Mouse (Mus musculus) liver, embryonic 12.5 days (tissue): ENCODE data around the gene Srrm4. TPM values are rescaled to one million over a fixed set of nuclear protein-coding genes. Genes with fewer than 3 reads are reported as not detected.
A peak's percentile ranks its signal among the peaks of the same experiment; 100 is the strongest.

Source experiments
- ATAC-seq: fragments of 200-750 bp; cut with Nextera tagmentation; 2 replicates; pipeline ENCODE4 v1.8.0; 2017; ENCODE audit warnings: moderate number of reproducible peaks, mild to moderate bottlenecking, moderate library complexity
- H3K27ac ChIP-seq: fragments of 300-500 bp; sonication (generic); 2 replicates; pipeline ENCODE4 v1.5.1; 2016; ENCODE audit warnings: mild to moderate bottlenecking
- H3K27me3 ChIP-seq: fragments of 300-500 bp; sonication (generic); replicated peaks from 2 replicates; pipeline ENCODE4 v1.6.1; 2016; ENCODE audit warnings: mild to moderate bottlenecking, moderate library complexity
- H3K36me3 ChIP-seq: fragments of 300-500 bp; sonication (generic); 2 replicates; pipeline ENCODE4 v1.6.1; 2016; ENCODE audit warnings: mild to moderate bottlenecking, moderate library complexity
- H3K4me1 ChIP-seq: fragments of 300-500 bp; sonication (generic); 2 replicates; pipeline ENCODE4 v1.6.1; 2016
- H3K4me2 ChIP-seq: fragments of 300-500 bp; sonication (generic); 2 replicates; pipeline ENCODE4 v1.6.1; 2016; ENCODE audit warnings: mild to moderate bottlenecking, moderate library complexity
- H3K4me3 ChIP-seq: fragments of 300-500 bp; sonication (generic); 2 replicates; pipeline ENCODE4 v1.5.1; 2016; ENCODE audit warnings: mild to moderate bottlenecking, moderate library complexity
- H3K9ac ChIP-seq: fragments of 300-500 bp; sonication (generic); 2 replicates; pipeline ENCODE4 v1.6.1; 2016; ENCODE audit warnings: mild to moderate bottlenecking, moderate library complexity
- H3K9me3 ChIP-seq: fragments of 300-500 bp; sonication (generic); replicated peaks from 2 replicates; pipeline ENCODE4 v1.6.1; 2016; ENCODE audit warnings: mild to moderate bottlenecking, moderate library complexity
- WGBS: fragments of 180-500 bp; shearing (Covaris S2); methylation state at CpG from one replicate; pipeline ENCODE4 v1.1.7; 2016; ENCODE audit not compliant: insufficient replicate concordance; 5-methylcytosine and 5-hydroxymethylcytosine counted together
- polyA plus RNA-seq: library from polyadenylated mRNA; unstranded; fragments of >200 nt; fragmentation: Nextera tagmentation; extraction: Ambion mirVana; gene quantifications from 2 replicates; pipeline ENCODE4 v1.2.1, GENCODE M21; 2016

Srrm4 gene
- polyA plus RNA-seq, 1 experiment from 2014 or later, result 0.20 TPM

GRCm38 (mm10) chr5:116448409-116449191 lies 143.0 kb downstream of the Srrm4 start:
- Histone ChIP-seq H3K4me2 (peak overlapping the region; percentile 32), H3K36me3 (no peaks in the 10 kb centered on the region), H3K9ac (no peak overlapping the region), H3K27ac (no peak overlapping the region), H3K4me3 (no peak overlapping the region), H3K4me1 (peaks cover 4% of the 10 kb centered on the region; the same call in 1 of the 2 replicates), H3K9me3 (no peaks in the 10 kb centered on the region), H3K27me3 (peaks cover 64% of the 10 kb centered on the region)
- ATAC-seq, result no peak
- WGBS, result 5% methylated on average over 10 of the region's 11 CpGs

GRCm38 (mm10) chr5:116447821-116448350 lies 143.7 kb downstream of the Srrm4 start:
- WGBS, result 22% methylated on average over 11 of the region's 11 CpGs
- no peak for ATAC-seq
- no peaks in the 10 kb centered on the region for H3K9me3 ChIP-seq
- no peak overlapping the region for H3K27ac ChIP-seq
- peak overlapping the region; percentile 32 for H3K4me2 ChIP-seq
- H3K36me3 ChIP-seq, result no peaks in the 10 kb centered on the region
- no peaks in the 10 kb centered on the region; the same call in 1 of the 2 replicates for H3K4me1 ChIP-seq
- H3K9ac ChIP-seq, result no peak overlapping the region
- no peak overlapping the region for H3K4me3 ChIP-seq
- H3K27me3 ChIP-seq, result peaks cover 62% of the 10 kb centered on the region

- no peaks in the 10 kb centered on the region for H3K9me3 ChIP-seq
- 29% methylated on average over 23 of the region's 23 CpGs for WGBS
- peaks cover 58% of the 10 kb centered on the region for H3K27me3 ChIP-seq
- no peaks in the 10 kb centered on the region; the same call in 1 of the 2 replicates for H3K4me1 ChIP-seq
- H3K4me3 ChIP-seq, result no peak overlapping the region
- peak; percentile 25; the same call in 1 of the 2 replicates for ATAC-seq
- no peaks in the 10 kb centered on the region for H3K36me3 ChIP-seq
- no peak overlapping the region for H3K9ac ChIP-seq
- peak overlapping the region; percentile 22; the same call in 1 of the 2 replicates for H3K4me2 ChIP-seq
- no peak overlapping the region for H3K27ac ChIP-seq
Measured at GRCm38 (mm10) chr5:116446552-116446951, 145.1 kb downstream of the Srrm4 start.

- WGBS, result 33% methylated on average over 10 of the region's 10 CpGs
- Histone ChIP-seq H3K9me3 (no peaks in the 10 kb centered on the region), H3K4me1 (no peaks in the 10 kb centered on the region; the same call in 1 of the 2 replicates), H3K9ac (no peak overlapping the region), H3K27me3 (peaks cover 56% of the 10 kb centered on the region), H3K4me2 (0 out of 2 replicates have a peak overlapping the region, but pooled peaks have one; percentile 22), H3K27ac (no peak overlapping the region; the same call in 1 of the 2 replicates), H3K4me3 (no peak overlapping the region), H3K36me3 (no peaks in the 10 kb centered on the region)
- ATAC-seq, result peak; percentile 61; the same call in 1 of the 2 replicates
Measured at GRCm38 (mm10) chr5:116445634-116446367, 145.8 kb downstream of the Srrm4 start.

GRCm38 (mm10) chr5:116444517-116444916 lies 147.1 kb downstream of the Srrm4 start:
- no peak overlapping the region for H3K9ac ChIP-seq
- no peaks in the 10 kb centered on the region for H3K9me3 ChIP-seq
- no peak overlapping the region for H3K4me3 ChIP-seq
- H3K27me3 ChIP-seq, result peaks cover 46% of the 10 kb centered on the region
- no peaks in the 10 kb centered on the region; the same call in 1 of the 2 replicates for H3K4me1 ChIP-seq
- H3K27ac ChIP-seq, result no peak overlapping the region
- no peak overlapping the region for H3K4me2 ChIP-seq
- ATAC-seq, result no peak
- WGBS, result 19% methylated on average over 27 of the region's 27 CpGs
- no peaks in the 10 kb centered on the region for H3K36me3 ChIP-seq

- WGBS, result 56% methylated on average over 8 of the region's 8 CpGs
- no peak overlapping the region for H3K27ac ChIP-seq
- H3K27me3 ChIP-seq, result peaks cover 36% of the 10 kb centered on the region
- no peaks in the 10 kb centered on the region for H3K36me3 ChIP-seq
- no peak overlapping the region for H3K9ac ChIP-seq
- H3K4me3 ChIP-seq, result no peak overlapping the region
- ATAC-seq, result no peak
- no peaks in the 10 kb centered on the region; the same call in 1 of the 2 replicates for H3K4me1 ChIP-seq
- H3K4me2 ChIP-seq, result no peak overlapping the region
- H3K9me3 ChIP-seq, result no peaks in the 10 kb centered on the region
Measured at GRCm38 (mm10) chr5:116443459-116443940, 148.1 kb downstream of the Srrm4 start.

GRCm38 (mm10) chr5:116442697-116443458 lies 148.7 kb downstream of the Srrm4 start:
- 50% methylated on average over 7 of the region's 7 CpGs for WGBS
- H3K4me1 ChIP-seq, result no peaks in the 10 kb centered on the region; the same call in 1 of the 2 replicates
- no peak overlapping the region for H3K4me3 ChIP-seq
- no peak overlapping the region for H3K9ac ChIP-seq
- no peaks in the 10 kb centered on the region for H3K36me3 ChIP-seq
- peaks cover 30% of the 10 kb centered on the region; the same call in 1 of the 2 replicates for H3K27me3 ChIP-seq
- no peaks in the 10 kb centered on the region for H3K9me3 ChIP-seq
- no peak overlapping the region for H3K27ac ChIP-seq
- no peak overlapping the region for H3K4me2 ChIP-seq
- no peak for ATAC-seq

- Histone ChIP-seq H3K27me3 (peaks cover 16% of the 10 kb centered on the region; the same call in 1 of the 2 replicates), H3K4me2 (no peak overlapping the region), H3K4me3 (no peak overlapping the region), H3K4me1 (no peaks in the 10 kb centered on the region), H3K9ac (no peak overlapping the region), H3K27ac (no peak overlapping the region), H3K36me3 (no peaks in the 10 kb centered on the region), H3K9me3 (no peaks in the 10 kb centered on the region)
- 36% methylated on average over 4 of the region's 4 CpGs for WGBS
- ATAC-seq, result no peak
Measured at GRCm38 (mm10) chr5:116440251-116440650, 151.4 kb downstream of the Srrm4 start.

GRCm38 (mm10) chr5:116438328-116438727 lies 153.3 kb downstream of the Srrm4 start:
- H3K9me3 ChIP-seq, result no peaks in the 10 kb centered on the region
- H3K27ac ChIP-seq, result no peak overlapping the region
- WGBS, result 29% methylated on average over 4 of the region's 4 CpGs
- no peak overlapping the region for H3K4me3 ChIP-seq
- no peak for ATAC-seq
- no peak overlapping the region for H3K4me2 ChIP-seq
- H3K36me3 ChIP-seq, result no peaks in the 10 kb centered on the region
- H3K9ac ChIP-seq, result no peak overlapping the region
- H3K27me3 ChIP-seq, result peaks cover under 1% of the 10 kb centered on the region; the same call in 1 of the 2 replicates
- no peaks in the 10 kb centered on the region for H3K4me1 ChIP-seq

GRCm38 (mm10) chr5:116436117-116436516 lies 155.5 kb downstream of the Srrm4 start:
- no peak overlapping the region for H3K4me3 ChIP-seq
- no peaks in the 10 kb centered on the region for H3K27me3 ChIP-seq
- H3K4me1 ChIP-seq, result no peaks in the 10 kb centered on the region
- ATAC-seq, result no peak
- no peak overlapping the region for H3K27ac ChIP-seq
- H3K9ac ChIP-seq, result no peak overlapping the region
- no peaks in the 10 kb centered on the region for H3K9me3 ChIP-seq
- H3K4me2 ChIP-seq, result no peak overlapping the region
- H3K36me3 ChIP-seq, result no peaks in the 10 kb centered on the region
